Mouse (Mus musculus): ENCODE measurements around the gene Eloa.
A peak's percentile ranks its signal among the peaks of the same experiment; 100 is the strongest.

Gene Eloa

GRCm38 (mm10) chr4:136030968-136031909, 9.7 kb upstream of the Eloa start:
- peak in 1 of 2 experiments; percentile 7 for DNase-seq (ENCODE audit: low spot score in 2 of 2)

- DNase-seq (ENCODE audit: low spot score in 2 of 2), result no peak
Measured at GRCm38 (mm10) chr4:136028689-136029088, 7.1 kb upstream of the Eloa start.

- DNase-seq (ENCODE audit: low spot score in 2 of 2), result peak in 1 of 2 experiments; percentile 38
Measured at GRCm38 (mm10) chr4:136028132-136028564, 6.6 kb upstream of the Eloa start.

- no peak for DNase-seq (ENCODE audit: low spot score in 2 of 2)
Measured at GRCm38 (mm10) chr4:136027416-136028131, 6.0 kb upstream of the Eloa start.

GRCm38 (mm10) chr4:136025350-136025749, 3.8 kb upstream of the Eloa start:
- DNase-seq (ENCODE audit: low spot score in 2 of 2), result no peak

GRCm38 (mm10) chr4:136022924-136023323, 1.4 kb upstream of the Eloa start:
- DNase-seq (ENCODE audit: low spot score in 2 of 2), result no peak

- DNase-seq (ENCODE audit: low spot score in 2 of 2), result no peak
Measured at GRCm38 (mm10) chr4:136020743-136021548, 617 bp downstream of the Eloa start.

GRCm38 (mm10) chr4:136016059-136016602, 5.4 kb downstream of the Eloa start:
- DNase-seq (ENCODE audit: low spot score in 2 of 2), result no peak

GRCm38 (mm10) chr4:136010586-136010985, 11.0 kb downstream of the Eloa start:
- no peak for DNase-seq (ENCODE audit: low spot score in 2 of 2)

- no peak for DNase-seq (ENCODE audit: low spot score in 2 of 2)
Measured at GRCm38 (mm10) chr4:136008782-136009447, 12.6 kb downstream of the Eloa start.

- no peak for DNase-seq (ENCODE audit: low spot score in 2 of 2)
Measured at GRCm38 (mm10) chr4:136006821-136007220, 14.7 kb downstream of the Eloa start.

GRCm38 (mm10) chr4:136004921-136005320, 16.6 kb downstream of the Eloa start:
- no peak for DNase-seq (ENCODE audit: low spot score in 2 of 2)

- no peak for DNase-seq (ENCODE audit: low spot score in 2 of 2)
Measured at GRCm38 (mm10) chr4:136004107-136004675, 17.4 kb downstream of the Eloa start.

- DNase-seq (ENCODE audit: low spot score in 2 of 2), result no peak
Measured at GRCm38 (mm10) chr4:135995118-135995517, 26.4 kb downstream of the Eloa start.

- DNase-seq (ENCODE audit: low spot score in 2 of 2), result no peak
Measured at GRCm38 (mm10) chr4:135993941-135994340, 27.6 kb downstream of the Eloa start.

- no peak for DNase-seq (ENCODE audit: low spot score in 2 of 2)
Measured at GRCm38 (mm10) chr4:135987714-135988113, 33.8 kb downstream of the Eloa start.

GRCm38 (mm10) chr4:135986943-135987710, 34.4 kb downstream of the Eloa start, which contains the start of gene Pithd1:
Gene Pithd1, minus strand, starts transcription at chr4:135987264.
- DNase-seq (ENCODE audit: low spot score in 2 of 2), result peak; percentile 86 to 91

- no peak for DNase-seq (ENCODE audit: low spot score in 2 of 2)
Measured at GRCm38 (mm10) chr4:135986301-135986942, 35.1 kb downstream of the Eloa start.

GRCm38 (mm10) chr4:135985769-135986168, 35.8 kb downstream of the Eloa start:
- no peak for DNase-seq (ENCODE audit: low spot score in 2 of 2)

Data from thymus, postnatal 10 days (tissue).